Mouse (Mus musculus) myocyte (in vitro differentiated cells): ENCODE data around the gene Dgkg.

Experiments
- POLR2A ChIP-seq: IDR thresholded peaks from one replicate; pipeline ENCODE4 v1.6.1; 2011; ENCODE audit warnings: low read depth, mild to moderate bottlenecking, control low read depth, moderate library complexity; ENCODE audit not compliant: insufficient read length
- POLR2AphosphoS2 ChIP-seq: IDR thresholded peaks from one replicate; pipeline ENCODE4 v1.6.1; 2011; ENCODE audit warnings: low read depth, control low read depth; ENCODE audit not compliant: insufficient read length

DNA sequence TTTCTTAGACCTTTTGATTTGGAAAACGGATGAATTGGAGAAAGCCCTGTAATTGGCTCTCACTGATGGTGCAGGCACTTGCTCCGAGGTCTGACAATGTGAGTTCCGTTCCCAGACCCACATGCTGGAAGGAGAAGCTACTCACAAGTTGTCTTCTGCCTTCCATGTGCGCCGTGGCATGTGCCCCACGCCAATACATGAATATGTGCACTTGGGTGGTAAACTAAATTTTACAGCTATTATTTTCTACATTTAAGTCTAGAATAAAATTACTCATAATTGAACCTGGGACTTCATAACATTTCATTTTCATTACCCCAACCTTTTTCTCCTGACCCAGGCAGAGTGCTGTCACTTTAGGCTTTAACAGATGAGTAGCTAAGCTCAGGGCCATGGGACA is 14.1 kb downstream of the Dgkg start:
- TF ChIP-seq POLR2A, result no peak
- no peak for TF ChIP-seq POLR2AphosphoS2
